Mouse (Mus musculus) frontal cortex, postnatal 10 days (tissue): ENCODE data around the gene Tbc1d1.
A peak's percentile ranks its signal among the peaks of the same experiment; 100 is the strongest.
"Not testable (repeated sequence)": the region's sequence is repeated elsewhere in the genome, so short reads cannot be mapped to it uniquely, and the experiment has no call there.

Experiments
- DNase-seq, 2 experiments: peaks; one replicate each; pipeline ENCODE4 v3.0.0; 2022; ENCODE audit warnings: low spot score in 2 of 2, mixed read lengths in 1 of 2

The Tbc1d1 gene

GRCm38 (mm10) chr5:64358639-64359584, 202.8 kb downstream of the Tbc1d1 start:
- no peak for DNase-seq

DNA sequence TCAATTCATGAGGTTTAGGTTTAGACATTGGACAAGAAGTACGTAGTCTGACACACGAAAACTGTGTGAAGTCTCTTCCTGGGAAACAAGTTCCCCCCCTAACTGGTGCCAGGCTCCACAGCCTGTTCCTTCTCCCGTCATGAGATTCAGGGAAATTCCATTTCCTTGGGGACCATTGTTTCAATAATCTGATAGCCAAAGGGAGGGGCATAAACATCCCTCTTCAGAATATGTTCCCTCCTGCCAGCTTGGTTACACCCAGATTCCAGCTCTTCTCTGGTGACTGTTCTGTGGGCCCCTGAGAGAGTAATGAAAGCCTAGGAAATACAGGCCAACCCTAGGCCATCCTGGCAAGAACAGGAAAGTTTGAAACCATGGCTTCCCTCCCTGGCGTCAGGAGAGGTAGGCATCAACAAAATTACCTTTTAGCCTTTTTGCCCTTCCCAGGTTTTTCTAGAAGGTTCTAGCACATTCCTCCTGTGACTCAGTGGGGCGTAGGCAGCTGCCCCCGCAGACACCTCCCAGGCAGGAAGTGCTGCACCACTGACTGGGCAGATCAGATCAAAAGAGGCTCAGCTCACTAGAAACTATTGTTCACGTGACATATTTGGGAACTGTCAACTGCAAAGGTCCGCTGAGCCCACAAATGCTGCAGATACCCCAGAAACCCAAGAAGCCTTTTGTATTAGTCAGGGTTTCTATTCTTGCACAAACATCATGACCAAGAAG, 204.2 kb downstream of the Tbc1d1 start:
- no peak for DNase-seq

DNA sequence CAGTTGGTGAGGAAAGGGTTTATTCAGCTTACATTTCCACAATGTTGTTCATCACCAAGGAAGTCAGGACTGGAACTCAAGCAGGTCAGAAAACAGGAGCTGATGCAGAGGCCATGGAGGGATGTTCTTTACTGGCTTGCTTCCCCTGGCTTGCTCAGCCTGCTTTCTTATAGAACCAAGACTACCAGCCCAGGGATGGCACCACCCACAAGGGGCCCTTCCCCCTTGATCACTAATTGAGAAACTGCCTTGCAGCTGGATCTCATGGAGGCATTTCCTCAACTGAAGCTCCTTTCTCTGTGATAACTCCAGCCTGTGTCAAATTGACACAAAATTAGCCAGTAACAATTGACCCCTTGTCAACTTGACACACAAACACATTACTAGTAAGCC, 204.8 kb downstream of the Tbc1d1 start:
- not testable (repeated sequence) for DNase-seq

- DNase-seq = no peak
Measured at GRCm38 (mm10) chr5:64363859-64364406, 207.8 kb downstream of the Tbc1d1 start.

DNA sequence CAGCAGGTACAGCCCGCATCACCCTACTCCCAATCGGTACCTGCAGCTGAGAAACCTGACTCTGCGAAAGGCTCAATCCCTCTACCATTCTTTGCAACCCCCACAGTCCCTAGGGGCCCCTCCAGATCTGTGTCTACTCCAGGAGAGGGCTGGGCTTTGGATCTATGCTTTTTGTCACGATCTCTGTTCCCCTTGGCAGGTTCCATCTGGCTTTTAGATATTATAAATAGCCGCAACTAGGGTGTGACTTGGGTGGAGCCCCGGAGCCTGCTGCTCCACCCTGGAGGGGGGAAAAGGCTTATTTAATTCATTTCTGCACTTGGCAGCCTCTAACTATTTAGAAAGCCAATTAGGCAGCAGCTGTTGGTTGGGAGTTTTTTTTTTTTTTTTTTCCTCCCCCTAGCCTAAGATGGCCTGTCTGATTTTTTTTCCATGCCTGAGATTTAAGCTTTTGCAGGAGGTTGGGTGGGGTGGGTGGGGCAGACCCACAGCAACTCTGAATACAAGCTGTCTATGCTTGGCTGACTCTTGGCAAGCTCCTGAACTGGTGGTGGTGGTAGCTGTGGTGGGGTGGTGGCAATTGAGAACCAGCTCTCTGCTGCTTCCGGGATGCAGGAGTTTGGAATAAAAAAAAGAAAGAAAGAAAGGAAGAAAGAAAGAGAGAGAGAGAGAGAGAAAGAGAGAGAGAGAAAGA, 208.5 kb downstream of the Tbc1d1 start:
- no peak for DNase-seq

- no peak for DNase-seq
Measured at GRCm38 (mm10) chr5:64365187-64366066, 209.3 kb downstream of the Tbc1d1 start.

GRCm38 (mm10) chr5:64366113-64366512, 210.0 kb downstream of the Tbc1d1 start:
- no peak for DNase-seq

DNA sequence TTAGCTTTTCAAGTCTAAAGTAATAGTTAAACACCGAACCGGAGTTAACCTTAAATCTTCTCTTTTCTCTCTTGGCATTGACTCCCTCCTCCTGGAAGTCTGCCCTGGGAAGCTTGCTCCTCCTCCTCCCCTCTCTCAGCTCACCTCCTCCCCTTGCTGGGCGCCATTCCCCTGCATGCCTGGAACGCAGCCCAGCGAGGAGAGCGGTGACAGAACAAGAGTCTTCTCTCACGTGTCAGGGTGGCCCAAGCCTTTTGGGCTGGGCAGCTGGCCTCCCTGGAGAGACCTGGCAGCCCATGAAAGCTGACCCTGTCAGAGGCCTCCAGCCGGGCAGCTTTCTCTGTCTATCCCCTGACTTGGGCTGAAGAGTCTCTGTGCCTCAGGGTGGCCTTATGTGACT, 211.3 kb downstream of the Tbc1d1 start:
- DNase-seq = peak in 1 of 2 experiments; percentile 67

DNA sequence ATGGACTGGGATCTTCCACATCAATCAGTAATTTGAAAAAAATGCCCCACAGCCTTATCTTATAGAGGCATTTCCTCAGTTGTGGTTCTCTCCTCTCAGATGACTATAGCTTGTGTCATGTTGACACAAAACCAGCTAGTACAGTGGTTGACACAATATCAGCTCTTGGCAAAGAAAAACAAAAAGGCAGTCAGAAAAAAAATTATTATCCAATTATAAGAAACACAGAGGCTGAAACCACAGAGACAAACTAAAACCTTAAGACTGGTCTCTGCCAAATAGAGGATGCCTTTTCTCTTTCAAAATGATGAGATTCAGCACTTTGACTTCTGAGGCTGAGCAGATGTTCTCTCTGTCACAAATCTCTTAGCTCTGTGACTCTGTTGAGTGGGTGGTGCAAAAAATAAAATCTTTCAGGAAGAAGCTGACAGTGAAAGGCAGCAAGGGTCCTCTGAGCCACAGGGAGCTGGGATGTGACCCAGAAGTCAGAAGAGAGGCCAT, 215.3 kb downstream of the Tbc1d1 start:
- no peak for DNase-seq

DNA sequence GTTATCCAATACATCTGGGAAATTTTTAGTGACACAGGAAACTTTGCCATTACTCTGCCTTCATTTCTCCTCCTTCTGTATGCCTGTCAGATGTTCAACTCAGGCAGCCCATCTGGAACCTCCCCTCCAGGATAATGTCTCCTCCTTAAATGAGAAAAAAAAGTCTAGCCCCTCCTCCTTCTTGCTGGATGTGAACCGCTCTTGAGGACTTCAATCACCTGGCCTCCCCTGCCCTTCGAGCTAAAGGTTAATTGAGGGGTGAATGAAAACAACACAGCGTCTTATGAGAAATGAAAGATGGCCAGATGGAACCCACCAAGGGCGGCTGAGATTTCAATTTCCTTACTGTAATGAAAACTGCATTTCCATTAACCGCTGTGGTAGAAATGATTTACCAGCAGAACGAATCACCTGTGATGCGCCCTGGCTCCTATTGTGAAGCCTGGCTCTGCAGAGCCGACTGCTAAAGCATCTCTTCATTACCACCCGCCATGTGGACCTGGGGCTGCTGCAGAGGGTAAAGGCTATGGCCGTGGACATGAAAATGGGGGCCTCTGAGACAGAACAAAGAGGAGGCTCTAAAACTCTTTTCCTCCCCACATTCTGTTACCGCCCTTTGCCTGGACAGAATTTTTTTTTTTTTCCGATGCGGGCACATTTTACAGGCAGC, 216.3 kb downstream of the Tbc1d1 start:
- no peak for DNase-seq

DNA sequence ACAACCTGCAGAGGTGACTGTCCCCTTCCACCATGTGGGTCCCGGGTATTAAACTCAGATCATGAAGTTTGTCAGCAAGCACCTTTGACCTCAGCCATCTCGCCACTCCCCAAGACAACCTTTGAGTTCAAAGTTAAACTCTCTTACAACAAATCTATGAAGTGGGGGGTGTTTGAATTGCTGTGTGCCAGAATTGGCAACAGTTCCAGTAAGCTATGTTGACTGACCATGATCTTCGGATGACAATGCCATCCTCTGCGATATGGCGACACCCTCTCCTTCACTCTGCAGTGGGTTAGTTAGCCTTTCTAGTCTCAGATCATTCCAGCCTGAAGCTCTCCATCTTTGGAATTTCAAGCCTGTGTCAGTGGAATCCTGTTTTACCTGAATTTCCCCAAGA, 217.6 kb downstream of the Tbc1d1 start:
- no peak for DNase-seq

GRCm38 (mm10) chr5:64375851-64376250, 219.7 kb downstream of the Tbc1d1 start:
- DNase-seq = no peak

DNA sequence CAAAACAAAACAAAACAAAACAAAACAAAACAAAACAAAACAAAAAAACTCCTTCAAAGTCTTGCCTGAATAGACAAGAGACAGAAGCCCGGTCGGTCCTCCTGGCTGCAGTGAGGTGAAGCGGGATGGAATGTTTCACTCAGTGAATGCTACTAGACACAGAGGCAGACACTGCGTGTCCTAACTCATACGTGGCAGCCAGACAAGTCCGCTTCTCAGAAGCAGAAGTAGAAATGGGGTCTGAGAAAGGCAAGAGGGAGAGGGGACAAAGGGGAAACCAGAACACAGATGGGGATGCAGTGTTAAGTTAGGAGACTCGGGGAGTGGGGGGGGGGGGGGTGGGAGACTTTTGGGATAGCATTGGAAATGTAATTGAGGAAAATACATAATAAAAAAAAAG, 220.4 kb downstream of the Tbc1d1 start:
- DNase-seq = no peak

DNA sequence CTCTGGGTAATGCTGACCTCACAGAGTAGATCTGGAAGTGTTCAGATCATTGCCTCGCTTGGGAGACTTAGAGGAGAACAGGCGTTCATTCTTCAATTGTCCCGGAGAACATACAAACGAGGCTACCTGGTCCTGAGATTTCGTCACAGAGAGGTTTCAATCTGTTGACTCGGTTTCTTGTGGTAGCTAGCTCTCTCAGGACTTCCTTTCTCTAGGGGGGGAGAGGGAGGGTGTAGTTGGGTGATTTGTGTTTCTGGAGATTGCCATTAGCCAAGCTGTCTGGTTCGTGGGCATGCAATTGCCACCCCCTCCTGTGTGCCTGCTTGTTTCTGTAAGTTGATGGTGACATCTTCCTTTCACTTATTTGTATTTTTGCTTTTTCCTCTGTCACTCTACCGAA, 221.6 kb downstream of the Tbc1d1 start:
- no peak for DNase-seq

DNA sequence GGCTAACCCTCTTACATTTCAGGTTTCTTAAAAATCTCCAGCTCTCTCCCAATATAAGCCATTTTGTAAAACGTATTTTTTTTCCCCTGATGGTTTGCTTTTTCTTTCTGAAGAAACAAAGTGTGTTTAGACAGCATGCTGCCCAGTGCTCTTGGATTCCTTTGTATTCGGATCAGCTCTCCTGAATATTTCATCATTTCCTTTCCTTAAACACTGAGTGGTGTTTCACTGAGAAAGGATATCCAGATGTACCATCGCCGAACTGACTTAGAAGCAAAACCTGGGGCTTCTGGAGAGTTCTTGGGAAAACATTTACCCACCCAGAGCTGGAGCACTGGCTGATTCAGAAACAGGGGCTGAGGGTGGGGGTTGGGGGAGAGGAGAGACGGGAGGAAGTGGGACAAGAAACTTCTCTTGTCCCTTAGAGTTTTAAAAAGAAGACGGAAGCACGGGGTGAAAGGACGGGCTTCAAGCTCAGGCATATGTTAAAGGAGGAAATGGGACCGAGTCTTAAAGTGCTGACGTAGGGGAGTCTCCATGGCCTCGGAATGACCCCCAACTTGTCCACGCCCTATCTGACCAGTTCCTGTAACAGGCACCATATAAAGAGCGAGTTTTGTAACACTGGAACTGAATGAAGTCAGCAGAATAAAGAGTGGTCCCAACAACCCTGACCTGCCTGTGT, 222.6 kb downstream of the Tbc1d1 start:
- DNase-seq = peak in 1 of 2 experiments; percentile 53

- DNase-seq = no peak
Measured at GRCm38 (mm10) chr5:64379829-64380228, 223.7 kb downstream of the Tbc1d1 start.

- no peak for DNase-seq
Measured at GRCm38 (mm10) chr5:64380698-64381375, 224.7 kb downstream of the Tbc1d1 start.

DNA sequence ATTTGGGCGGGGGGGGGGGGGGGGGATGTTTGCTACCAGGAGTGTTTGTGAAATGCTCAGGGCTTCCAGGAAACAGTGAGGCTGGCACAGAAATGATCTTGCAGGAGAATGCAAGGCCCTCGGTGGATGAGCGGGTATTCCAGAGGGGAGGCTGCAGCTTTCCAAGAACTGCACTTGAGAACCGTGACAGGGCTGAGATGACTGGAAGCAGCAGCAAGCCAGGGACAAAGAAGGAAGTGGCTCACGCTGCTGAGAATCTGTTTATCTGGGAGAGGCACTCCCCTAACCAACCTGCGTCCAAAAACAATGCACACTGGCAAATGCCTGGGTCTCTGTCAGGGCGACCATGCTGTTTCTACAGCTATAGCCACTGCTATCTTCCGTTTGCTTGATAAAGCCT, 225.4 kb downstream of the Tbc1d1 start:
- no peak for DNase-seq

DNA sequence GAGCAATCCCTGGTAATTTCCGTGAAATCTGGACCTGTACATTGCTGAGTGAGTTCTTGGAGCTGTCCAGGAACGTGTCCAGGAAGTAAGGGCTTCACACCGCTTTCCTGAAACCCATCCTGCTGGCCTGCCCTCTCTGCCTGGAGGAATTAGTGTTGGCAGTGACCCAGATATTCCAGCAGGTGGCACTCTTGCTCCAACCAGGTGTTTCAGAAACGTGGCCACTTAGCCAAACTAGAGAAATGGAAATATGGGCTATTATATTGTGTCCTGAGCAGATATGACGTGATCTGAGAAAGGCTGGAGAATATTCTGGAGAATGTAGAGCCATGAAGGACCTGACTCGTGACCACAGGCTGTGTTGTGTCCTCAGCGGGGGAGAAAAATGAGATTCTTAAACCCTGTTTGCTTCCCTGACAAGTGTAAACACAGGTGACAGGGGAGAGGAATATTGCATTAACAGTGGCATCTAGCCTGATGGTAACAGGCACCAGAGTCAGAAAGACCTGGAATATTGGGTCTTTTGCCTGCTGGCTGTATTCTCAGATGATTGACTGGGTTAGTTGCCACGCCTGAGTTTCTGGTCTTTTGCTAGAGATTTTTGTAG, 226.4 kb downstream of the Tbc1d1 start:
- DNase-seq = peak in 1 of 2 experiments; percentile 78
